Mouse (Mus musculus): Measurements from ENCODE around the gene Lzts3.
A peak's percentile ranks its signal among the peaks of the same experiment; 100 is the strongest.
"Not testable (repeated sequence)": the region's sequence is repeated elsewhere in the genome, so short reads cannot be mapped to it uniquely, and the experiment has no call there.

The Lzts3 gene

DNA sequence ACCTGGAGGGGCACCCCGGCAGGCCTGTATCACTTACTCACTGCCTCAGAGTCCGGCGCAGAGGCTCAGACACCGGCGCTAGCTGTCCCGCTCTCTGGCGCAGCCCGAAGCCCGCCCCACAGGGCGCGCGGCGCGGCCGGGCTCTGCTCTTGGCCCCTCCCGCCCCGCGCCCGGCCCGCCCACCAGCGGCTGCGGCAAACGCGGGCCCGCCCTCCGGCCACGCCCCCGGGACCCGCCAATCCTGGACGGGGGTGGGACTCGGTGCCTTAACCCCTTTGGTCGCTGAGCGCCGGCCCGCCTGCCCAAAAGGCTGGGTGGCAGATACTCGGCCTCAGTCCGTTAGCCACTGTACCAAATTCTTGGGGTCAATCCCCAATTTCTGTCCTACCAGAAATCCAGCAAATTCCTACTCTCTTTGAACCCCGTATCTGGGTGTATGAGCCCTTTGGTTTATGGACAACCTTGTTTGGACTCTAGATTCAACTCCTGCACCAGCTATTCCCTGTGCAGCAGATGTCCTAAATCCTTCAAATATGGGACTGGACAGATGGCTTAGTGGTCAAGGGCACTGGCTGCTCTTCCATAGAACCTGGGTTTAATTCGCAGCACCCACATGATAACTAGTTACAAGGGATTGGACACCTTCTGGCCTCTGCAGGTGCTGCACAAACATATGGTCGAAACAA lies at the start of gene Lzts3:
Gene Lzts3 (minus strand): TSS at position 120 of the 686 bp plus-strand sequence.
- peak; percentile 59 to 72 for DNase-seq (ENCODE audit: low read depth in 1 of 2, low spot score in 2 of 2)

DNA sequence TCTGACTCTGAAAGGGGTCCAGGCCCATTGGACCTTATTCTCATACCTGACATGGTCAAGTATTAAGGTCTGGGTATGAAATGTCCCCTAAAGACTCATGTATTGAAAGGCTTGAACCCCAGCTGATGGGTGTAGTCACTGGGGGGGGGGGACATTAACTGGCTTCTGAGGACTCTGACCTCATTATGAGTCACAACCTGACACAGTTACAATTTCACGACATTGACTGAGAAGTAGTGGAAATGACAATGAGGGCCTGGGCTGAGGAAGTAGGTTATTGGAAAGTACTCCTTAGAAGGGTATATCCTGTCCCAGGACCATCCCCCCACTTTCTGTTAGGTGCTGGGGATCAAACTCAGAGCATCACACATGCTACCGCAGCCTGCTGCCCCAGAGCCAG lies 46.4 kb upstream of the Lzts3 start:
- no peak for DNase-seq (ENCODE audit: low read depth in 1 of 2, low spot score in 2 of 2)

DNA sequence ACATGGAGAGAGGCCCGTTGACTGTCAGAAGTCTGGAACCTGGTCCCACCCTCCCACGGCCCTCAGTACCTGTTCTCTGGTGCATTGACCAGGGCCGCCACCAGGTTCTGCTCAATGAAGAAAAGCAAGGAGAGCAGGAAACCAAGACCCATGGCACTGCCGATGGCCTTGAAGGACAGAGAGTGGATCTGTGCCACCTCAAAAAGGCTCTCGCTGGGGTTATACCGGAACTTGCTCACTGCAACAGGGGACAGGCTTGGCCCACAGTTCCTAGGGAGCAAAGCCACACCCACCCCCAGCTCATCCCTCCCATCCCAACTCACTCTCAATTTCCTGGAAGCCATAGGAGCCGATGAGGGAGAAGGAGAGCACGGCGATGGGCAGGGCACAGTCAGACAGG lies 42.8 kb upstream of the Lzts3 start:
- no peak for DNase-seq (ENCODE audit: low read depth in 1 of 2, low spot score in 2 of 2)

DNA sequence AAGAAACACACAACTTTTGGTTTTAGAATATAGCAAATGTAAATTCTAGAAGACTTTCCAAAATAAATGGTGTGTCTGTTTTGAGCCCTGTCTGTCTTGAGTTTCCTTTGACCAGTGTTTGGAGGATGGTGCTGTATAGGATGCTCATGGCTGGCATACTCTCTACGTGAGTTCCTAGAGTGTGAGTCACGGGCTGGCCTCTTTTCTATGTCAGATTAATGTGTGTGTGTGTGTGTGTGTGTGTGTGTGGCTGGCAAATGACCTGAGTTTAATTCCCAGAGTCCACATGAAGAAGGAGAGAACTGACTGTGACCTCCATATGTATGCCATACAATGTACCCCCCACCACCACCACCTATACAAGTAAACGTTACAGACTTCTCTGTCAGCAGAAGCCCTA lies 38.9 kb upstream of the Lzts3 start:
- no peak for DNase-seq (ENCODE audit: low read depth in 1 of 2, low spot score in 2 of 2)

DNA sequence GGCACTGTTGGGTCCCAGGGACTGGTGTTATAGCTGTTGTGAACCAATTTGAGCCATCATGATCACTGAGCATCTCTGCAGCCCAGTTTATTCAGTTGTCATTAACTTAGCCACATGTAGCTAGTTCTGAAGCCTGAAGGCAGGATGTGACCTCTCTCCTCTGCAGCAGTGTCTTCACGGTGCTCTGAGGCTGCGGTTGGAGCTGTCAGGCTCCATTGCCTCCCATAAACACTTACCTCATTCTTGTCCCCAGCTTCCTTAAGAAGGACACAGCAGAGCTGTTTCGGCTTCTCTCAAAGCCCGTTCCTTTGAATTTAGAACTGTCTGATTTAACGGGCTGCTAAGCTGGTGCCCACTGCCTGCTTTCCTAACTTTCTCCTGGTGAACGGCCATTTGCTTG lies 37.3 kb upstream of the Lzts3 start:
- no peak for DNase-seq (ENCODE audit: low read depth in 1 of 2, low spot score in 2 of 2)

DNA sequence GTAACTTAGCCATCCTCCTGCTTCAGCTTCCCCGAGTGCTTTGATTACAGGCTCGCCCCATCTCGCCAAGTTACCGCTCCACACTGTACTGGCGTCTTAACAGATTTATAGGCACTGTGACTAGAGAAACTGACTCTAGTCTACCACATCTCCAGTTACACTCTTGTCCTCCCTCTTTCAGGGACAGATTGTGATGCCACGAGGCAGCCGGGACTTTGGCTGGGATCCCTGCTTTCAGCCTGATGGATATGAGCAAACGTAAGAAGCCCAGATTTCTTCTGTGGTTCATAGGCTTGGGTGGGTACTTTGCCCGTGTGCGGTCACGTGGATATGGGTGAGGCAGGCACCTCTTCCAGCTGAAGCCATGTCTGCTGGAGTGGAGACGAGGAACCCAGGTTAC lies 36.6 kb upstream of the Lzts3 start:
- DNase-seq (ENCODE audit: low read depth in 1 of 2, low spot score in 2 of 2): no peak

DNA sequence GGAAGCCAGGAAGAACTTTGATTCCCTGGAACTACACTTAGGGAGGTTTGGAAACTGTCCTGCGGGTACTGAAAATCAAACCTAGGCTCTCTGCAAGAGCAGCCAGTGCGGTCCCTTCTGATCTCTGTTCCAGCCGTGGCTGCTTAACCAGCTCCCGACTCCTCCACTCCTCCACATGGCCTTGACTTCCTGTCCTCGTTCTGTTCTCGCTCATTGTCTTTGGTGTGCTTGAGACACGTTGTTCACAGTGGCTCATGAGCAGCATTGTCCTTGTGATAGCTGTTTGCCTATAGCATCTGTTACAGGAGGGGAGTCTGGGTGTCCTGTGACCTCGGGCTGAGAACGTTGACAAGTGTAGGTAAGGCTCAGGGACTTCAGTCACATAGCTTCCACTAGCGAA lies 34.6 kb upstream of the Lzts3 start:
- no peak for DNase-seq (ENCODE audit: low read depth in 1 of 2, low spot score in 2 of 2)

DNA sequence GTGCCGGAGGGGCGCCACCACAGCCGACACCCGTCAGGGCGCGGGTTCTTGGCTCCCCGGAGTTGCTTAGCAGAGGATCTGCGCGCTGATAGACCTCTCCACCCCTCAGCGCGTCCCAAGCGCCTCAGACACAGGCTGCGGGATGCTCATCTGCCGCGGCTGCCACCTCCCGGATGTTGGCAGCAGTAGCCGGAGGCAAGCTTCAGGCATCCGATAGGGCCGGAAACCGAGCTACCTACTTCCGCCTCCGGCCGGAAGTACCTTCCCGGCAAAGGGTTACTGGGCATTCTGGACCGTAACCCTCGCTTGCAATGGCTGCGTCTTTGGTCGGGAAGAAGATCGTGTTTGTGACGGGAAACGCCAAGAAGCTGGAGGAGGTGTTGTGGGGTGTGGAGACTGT lies 25.0 kb upstream of the Lzts3 start, which contains the start of gene Itpa:
Gene Itpa (plus strand): TSS at position 52 of the 400 bp plus-strand sequence.
- DNase-seq (ENCODE audit: low read depth in 1 of 2, low spot score in 2 of 2): peak; percentile 55 to 61

DNA sequence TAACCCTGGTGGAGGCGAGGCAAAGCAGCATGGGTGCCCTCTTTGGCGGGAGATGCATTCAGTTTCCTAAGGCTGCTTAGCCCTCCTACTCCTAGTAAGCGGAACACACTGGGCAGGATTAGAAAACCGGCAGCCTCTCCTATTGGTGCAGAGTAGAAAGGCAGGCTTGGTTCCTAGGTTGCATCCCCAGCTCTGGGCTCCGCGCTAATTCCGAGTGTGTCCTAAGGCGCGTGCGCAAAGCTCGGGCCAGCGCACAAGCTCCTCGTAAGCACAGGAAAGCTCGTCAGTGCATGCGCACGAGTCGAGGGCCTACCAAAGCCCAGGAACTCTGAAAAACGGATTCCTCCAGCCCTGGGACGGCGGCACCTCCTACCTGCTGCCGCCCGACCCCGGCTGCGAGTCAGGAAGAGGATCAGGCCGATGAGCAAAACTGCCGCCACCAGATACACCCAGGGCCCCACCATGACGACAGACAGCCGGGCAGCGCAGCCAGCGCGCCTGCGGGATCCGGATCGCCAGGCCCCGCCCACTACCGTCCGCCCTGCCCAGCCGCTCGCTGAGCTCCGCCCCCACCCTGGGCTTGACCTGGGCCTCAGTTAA lies 21.6 kb upstream of the Lzts3 start, which contains the start of gene Ddrgk1:
Gene Ddrgk1 (minus strand): TSS at position 558 of the 600 bp plus-strand sequence.
- DNase-seq (ENCODE audit: low read depth in 1 of 2, low spot score in 2 of 2): peak; percentile 84 to 86

DNA sequence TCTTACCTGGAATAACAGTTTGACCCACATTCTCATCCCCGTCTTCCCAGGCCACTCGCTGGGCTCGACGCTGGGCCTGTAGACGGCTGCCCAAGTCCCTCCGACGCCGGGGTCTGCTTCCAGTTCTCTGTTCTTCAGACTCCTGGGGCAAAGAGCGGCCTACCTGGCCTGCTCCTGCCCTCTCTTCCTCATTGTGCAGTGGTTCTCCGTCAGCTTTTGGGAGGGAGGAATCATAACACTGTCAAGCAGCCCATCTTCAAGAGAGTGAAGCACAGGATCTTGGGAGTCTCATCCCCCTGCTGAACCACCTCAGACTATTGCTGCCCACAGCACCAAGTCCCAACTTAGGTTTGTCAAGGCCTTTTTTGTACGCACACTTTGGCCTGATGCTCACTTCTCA lies 20.7 kb upstream of the Lzts3 start:
- DNase-seq (ENCODE audit: low read depth in 1 of 2, low spot score in 2 of 2): no peak

DNA sequence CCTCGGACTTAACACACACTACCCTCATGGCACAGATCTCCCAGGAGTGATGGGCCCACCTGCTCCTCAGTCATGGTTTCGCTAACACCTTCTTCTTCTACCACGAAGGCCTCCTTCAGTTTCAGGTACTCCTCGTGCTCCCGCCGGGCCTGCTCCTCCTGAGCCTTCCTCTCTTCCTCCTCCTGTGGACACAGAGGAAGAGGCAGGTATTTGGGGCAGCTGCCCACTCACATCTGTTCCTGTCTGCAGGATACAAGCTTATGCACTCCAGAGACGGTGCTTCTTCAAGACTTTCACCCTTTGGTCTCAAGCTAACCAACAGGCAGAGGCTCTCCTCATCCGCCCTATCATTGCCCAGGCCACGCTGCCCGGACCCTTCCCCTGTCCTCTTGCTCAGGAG lies 15.9 kb upstream of the Lzts3 start:
- DNase-seq (ENCODE audit: low read depth in 1 of 2, low spot score in 2 of 2): no peak

DNA sequence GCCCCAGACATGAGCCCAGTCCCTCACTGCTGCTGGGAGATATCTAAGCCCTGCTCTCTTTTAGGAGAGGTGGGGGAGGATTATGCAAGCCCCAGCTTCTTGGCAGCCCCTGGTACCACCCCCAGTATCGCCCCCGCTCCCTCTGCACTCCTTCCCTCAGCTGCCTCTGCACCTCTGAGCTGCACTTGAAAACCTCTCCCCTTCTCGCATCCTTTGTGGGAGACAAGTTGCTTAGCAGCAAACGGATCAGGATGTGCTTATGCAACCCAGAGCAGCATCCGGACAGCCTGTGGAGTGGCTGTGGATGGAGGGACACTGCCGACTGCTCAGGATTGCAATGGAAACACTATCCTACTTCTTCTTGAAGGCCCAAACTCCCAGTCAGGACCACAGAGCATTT lies 14.9 kb upstream of the Lzts3 start:
- no peak for DNase-seq (ENCODE audit: low read depth in 1 of 2, low spot score in 2 of 2)

DNA sequence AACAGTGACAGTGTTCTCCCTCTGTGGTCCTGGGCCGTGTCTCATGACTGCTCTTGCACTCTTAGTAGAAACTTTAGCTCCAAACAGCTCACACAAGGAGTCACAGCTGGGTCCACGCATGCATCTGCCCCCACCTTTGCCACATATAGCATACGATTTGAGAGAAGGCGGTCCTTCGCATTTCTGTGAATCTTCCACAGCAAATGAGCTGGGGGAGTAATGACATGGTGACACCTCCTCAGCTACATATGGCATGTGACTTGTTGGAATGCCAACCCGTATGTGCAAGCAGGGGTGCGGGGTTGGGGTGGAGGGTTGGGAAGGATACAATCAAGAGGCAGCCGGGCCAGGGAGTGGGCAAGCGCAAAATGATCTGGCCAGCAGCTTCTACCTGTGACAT lies 13.9 kb upstream of the Lzts3 start:
- DNase-seq (ENCODE audit: low read depth in 1 of 2, low spot score in 2 of 2): no peak

DNA sequence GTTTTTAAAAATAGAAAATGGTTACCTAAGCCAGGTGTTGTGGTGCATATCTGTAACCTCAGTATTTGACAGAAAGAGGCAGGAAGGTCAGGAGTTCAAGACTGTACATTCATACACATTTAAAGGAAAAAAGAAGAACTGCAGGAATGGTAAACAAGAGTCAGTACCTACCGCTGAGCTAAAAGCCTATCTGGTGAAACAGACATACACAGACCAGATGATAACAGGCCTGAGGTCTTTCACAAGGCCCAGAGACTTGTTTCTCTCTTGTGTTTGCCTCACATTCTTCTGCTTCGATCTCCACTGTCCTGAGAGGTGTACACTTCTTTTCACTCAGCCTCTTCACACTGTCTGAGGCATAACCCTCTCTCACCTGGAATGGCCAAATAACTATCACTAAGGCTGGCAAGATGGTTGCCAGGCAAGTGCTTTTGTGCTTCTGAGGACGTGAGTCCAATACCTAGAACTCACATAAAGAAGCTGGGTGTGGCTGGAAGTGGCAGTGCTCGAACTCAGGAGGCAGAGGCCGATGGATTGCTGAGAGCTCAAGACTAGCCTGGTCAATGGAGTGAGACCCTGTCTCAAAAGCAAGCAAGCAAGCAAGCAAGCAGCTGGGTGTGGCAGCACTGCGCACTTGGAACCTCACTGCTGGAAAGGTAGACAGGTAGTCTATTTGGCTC lies 13.2 kb upstream of the Lzts3 start:
- no peak for DNase-seq (ENCODE audit: low read depth in 1 of 2, low spot score in 2 of 2)

DNA sequence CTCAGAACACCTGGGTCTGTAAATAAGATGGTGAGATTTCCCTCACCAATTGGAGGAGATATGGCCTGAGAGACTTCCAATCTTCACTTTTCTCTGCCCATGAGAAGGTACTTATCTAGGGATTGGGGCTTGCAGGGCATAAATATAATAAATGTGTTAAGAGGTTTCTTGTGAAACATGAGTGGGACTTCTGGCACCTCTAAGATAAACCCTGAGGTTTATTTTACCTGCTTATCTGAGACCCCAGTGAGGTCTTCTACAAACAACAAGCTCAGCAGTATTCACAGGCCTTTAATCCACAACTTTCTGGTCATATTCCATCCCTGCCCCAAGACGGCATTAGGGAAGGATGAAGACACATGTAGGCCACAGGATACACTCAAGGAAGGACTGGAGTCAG lies 11.2 kb upstream of the Lzts3 start:
- no peak for DNase-seq (ENCODE audit: low read depth in 1 of 2, low spot score in 2 of 2)

DNA sequence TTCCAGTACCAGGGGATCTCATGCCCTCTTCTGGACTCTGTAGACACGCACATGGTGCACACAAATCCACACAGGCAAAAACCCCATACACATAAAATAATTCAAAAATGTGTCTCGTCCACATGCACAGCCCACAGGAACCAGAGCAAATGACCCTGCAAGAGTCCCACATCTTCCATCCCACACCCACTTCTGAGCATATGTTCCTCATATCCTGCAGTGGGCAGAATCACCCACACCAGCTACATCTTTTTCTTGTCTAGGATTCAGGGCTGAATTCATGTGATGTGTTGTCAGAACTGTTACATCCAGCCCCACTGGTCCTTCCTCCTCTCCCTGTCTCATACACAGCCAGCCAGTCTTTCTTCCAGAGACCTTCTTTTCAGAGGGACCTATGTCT lies 10.7 kb upstream of the Lzts3 start:
- no peak for DNase-seq (ENCODE audit: low read depth in 1 of 2, low spot score in 2 of 2)

DNA sequence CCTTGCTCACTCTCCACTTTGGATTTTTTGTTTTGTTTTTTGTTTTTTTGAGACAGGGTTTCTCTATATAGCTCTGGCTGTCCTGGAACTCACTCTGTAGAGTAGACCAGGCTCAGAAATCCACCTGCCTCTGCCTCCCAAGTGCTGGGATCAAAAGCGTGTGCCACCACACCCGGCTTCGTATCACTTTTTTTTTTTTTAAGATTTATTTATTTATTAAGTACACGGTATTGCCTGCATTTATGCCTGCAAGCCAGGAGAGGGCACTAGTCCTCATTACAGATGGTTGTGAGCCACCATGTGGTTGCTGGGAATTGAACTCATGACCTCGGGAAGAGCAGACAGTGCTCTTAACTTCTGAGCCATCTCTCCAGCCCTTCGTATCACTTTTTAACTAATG lies 6.4 kb upstream of the Lzts3 start:
- DNase-seq (ENCODE audit: low read depth in 1 of 2, low spot score in 2 of 2): not testable (repeated sequence)

DNA sequence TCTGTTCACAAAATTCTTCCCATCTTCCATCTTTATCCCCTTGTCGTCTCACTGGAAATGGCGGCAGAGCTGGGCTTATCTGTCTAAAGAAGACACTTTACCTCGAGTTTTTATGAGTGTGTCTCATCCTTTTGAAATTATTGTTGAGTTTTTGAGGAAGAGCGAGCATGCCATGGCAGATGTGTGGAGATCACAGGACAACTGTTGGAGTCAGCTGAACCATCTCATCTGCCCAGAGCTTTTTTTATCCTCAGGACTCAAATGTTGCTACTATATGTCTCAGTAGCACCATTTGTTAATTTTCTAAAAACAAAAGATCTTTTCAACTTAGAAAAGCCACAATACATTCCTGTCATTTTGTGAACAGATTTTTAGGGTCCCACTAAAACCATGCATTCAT lies 2.6 kb upstream of the Lzts3 start:
- no peak for DNase-seq (ENCODE audit: low read depth in 1 of 2, low spot score in 2 of 2)

DNA sequence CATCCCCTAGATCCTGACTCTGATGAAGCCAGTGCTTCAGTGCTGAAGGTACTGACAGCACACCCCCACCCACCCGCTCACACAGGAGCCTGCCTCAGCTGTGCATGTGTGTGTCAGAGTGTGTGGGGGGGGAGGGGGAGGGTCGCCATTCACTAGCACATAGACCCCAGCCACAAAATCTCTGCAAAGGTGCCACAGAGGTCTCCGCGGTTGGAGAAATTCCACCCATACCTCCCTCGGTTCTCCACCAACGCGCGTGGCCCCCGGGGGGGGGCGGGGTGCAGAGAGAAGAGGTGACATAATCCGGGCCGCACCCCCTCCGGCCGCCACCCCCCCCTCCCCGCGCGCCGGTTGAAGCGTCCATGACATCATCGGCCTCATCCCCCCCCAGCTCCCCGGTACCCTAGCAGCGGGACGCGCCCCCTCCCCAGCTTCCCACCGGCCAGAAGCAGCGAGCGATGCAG lies 374 bp downstream of the Lzts3 start:
- DNase-seq (ENCODE audit: low read depth in 1 of 2, low spot score in 2 of 2): no peak

DNA sequence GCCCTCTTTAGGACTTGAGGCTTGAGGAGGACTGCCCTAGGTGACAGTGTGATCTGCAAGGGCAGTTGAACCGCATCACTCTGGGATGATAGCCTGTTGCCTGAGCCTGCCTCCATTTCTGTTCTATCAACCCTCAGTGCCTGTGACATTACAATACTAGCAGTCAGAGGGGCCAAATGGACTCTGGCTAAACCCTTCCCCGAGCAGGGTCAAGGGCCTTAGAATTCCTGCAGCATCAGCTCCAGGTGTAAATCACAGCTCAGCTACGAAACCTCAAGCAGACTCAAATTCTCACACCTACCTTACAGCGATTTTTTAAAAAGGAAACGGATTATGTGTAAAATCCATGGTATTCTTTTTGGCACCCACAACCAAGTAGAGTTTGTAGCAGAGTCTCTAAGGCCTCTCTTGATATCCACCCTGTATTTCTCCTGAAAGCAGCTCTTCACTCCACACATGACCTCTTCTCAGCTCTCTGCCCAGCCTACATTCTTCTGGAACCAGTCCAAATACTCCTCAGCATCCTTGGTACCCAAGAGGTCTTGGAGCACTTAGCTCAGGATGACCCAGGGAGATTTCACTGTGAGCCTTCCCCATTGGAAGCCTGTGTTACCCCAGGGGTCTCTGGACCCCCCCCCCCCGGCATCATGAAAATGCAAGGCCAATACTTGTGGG lies 1.1 kb downstream of the Lzts3 start:
- DNase-seq (ENCODE audit: low read depth in 1 of 2, low spot score in 2 of 2): no peak

DNA sequence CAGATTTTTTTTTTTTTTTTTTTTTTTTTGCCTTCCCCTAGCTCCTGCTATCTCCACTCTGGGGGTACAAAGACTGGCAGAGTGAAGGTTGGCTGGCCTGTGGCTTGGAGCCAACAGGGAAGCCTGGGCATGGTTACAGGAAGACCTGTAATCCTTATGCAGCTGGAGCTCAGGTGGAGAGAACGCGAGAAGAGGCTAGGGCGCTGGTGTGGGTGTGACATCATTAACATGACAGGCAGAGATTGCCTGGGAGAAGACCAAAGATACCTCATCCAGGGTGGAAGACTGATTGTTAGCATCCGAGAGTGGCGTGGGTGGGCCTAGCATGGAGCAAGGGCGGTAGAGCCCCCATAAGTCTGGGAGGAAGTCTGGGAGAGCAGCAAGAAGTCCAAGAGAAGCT lies 3.3 kb downstream of the Lzts3 start:
- DNase-seq (ENCODE audit: low read depth in 1 of 2, low spot score in 2 of 2): no peak

DNA sequence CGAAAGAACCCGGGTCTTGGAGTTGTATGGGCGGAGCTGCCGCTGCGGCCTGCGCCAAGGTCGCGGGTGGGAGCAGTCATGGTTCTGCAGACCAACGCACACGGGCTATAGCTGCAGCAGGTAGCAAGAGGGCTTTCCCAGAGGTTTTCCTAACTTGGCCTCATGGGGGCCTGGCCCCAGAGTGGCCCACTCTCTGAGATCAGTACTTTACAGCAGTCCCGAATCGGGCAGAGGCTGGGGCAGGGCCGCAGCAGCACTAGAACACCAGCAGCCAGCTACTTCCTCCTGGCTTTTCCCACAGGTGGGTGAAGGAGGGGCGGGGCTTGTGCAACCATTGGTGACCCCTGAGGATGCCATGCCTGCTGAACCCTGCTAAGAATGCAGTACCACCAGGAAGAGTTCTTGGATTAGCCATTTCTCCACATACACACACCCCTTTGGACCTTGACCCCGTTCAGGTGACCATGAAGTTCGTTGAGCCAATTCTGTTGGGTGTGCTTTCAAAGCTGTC lies 4.4 kb downstream of the Lzts3 start:
- no peak for DNase-seq (ENCODE audit: low read depth in 1 of 2, low spot score in 2 of 2)
